Mouse (Mus musculus): ENCODE results near the gene Olfr1217.
"Not testable (repeated sequence)": the region's sequence is repeated elsewhere in the genome, so short reads cannot be mapped to it uniquely, and the experiment has no call there.

Olfr1217 gene

DNA sequence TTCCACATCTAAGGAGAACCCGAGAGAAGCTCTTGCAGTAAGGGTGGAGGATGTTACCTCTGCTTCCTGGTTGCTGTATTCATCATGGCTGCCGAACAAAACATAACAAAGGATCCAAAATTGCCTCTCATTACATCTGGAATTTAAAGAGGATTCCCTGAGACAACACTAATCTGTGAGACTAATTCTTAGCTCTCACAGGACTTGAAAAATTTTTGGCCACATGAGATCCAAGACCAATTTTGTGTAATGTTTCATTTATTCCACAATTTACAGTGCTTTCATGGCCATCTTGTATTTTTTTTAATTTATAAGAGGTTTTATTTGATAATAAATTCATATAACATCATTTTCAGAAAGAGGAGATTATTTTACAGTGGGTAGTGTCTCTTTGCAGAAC is at the start of gene Olfr1217:
Gene Olfr1217 (minus strand): TSS at position 101 of the 400 bp plus-strand sequence.
- DNase-seq = no peak

DNA sequence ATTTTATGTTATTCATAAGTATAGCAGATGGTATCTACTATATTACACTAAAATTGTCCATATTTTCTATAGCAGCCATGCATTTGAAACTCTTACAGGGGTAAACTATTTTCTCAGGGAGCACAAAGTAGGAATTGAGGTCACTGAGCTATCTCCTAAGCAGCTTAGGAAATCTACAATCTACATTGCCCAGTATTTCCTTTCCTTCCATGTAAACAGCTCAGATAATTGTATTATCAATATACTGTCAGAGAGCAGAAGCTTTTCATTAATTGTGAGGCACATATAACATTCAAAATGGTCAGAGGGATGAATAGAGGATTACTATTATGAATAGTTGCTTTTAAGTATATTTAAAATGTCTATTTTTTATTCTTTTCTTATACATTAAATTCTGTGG is 49.6 kb upstream of the Olfr1217 start:
- no peak for DNase-seq

DNA sequence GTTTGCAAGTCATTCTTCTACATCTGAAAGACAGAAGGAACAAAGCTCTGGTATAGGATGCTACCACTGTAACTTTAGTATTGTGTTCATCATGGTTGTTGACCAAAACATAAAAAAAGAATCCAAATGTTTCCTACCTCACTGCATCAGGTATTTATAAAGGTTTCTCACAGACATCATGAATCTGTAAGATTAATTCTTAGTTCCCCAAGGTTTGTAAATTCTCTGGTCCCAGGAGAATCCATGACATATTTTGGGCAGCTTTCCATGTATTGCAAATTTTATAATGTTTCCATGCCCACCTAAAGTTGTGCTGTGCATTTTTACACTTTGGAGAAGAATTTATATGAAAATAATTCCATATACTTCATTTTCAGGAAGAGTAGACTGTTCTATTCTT is 29.2 kb upstream of the Olfr1217 start, which contains the start of gene Olfr1218:
Gene Olfr1218 (minus strand): TSS at position 101 of the 400 bp plus-strand sequence.
- no peak for DNase-seq

DNA sequence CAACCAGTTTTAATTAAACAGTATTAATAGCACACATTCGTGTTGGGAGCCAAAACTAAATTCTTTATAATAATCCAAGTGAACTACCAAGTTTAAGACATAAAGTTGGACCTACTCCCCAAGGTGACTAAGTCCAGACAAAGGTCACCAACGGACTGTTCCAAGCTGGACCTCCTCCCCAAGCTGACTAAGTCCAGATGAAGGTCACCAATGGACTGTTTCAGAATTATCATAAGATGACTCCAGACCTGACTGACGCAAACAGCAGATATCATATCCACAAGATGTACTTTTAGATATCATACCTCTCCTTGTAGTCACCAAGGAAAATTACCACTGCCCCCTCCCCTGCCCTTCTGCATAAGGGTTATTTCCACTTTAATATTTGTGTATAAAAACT is 10.4 kb downstream of the Olfr1217 start:
- not testable (repeated sequence) for DNase-seq

DNA sequence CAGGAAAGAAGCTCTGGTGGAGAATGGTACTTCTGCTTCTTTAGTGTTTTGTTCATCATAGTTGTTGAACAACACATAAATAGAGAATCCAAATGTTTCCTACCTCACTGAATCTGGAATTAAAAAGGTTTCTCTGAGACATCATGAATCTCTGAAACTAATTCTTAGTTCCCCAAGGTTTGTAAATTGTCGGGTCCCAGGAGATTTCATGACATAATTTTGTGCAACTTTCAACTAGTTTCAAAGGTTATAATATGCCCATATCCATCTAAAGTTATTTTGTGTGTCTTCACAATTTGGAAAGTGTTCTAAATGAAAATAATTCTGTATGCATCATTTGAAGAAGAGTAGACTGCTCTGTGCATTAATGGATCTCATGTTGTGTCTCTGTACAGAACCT is 13.6 kb downstream of the Olfr1217 start, which contains the start of gene Olfr1216:
Gene Olfr1216 (minus strand): TSS at position 101 of the 400 bp plus-strand sequence.
- no peak for DNase-seq

DNA sequence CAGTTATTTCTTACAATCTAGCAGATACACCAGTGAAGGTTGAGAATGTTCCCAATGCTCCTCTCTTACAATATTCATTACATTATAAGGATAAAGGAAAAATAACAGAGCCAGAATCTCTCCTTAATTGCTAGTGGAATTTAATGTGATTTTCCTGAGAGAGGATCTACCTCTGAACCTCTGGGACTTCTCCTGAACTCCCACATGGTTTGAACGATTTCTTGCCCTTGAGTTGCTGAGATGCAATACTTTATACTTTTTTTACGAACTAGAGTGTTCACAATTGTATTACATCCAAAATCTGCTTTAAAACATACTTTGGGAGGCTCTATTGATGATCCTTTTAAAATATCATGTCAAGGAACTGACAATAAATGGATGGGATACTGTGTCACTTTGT is 25.0 kb downstream of the Olfr1217 start, which contains the start of gene Olfr1215:
Gene Olfr1215 (minus strand): TSS at position 101 of the 400 bp plus-strand sequence.
- DNase-seq = no peak

DNA sequence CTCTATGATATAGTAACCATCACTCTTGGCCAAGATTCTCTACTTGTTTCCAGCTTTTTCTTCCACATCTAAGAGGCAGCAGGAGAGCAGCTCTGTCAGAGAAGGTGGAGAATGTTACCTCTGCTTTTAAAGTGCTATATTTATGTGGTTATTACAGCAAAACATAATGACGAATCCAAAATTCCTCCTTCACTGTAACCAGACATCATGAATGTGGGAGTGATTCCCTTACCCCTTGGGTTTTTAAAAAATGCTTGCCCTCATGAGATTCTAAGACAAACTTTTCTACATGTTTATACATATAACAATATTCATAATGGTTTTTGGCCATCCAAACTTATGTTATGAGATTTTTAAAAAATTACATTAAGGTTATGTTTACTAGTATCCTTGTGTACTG is 39.3 kb downstream of the Olfr1217 start, which contains the start of gene Olfr1214:
Gene Olfr1214 (minus strand): TSS at position 101 of the 400 bp plus-strand sequence.
- no peak for DNase-seq

DNA sequence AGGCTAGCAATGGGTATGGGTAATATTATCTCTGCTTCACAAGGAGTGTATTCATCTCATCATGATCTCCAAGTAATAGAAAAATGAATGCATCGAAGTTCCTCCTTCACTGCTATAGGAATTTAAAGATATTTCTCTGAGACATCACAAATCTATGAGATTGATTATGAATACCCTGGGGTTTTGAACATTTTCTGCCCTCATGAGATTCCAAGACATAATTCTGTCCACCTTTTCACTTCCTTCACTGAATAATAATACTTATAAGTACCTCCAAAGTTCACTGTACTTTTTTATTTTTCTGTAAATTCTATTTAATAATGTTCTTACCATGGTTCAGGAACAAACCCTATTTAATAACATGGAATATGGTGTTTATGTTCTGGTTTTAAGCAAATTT is 51.7 kb downstream of the Olfr1217 start, which contains the start of gene Gm13762:
Gene Gm13762 (minus strand): TSS at position 101 of the 400 bp plus-strand sequence.
- no peak for DNase-seq

Measured in cerebellum, adult 9-11 months (tissue).